Mouse (Mus musculus) embryonic stem cell, embryonic (primary cell): ENCODE measurements around the gene Nprl3.

Experiments
- CTCF ChIA-PET, 4 experiments: fragments of 300-600 bp in 2 of 4; fragments of 350-600 bp in 2 of 4; sonication (Branson Sonifier 250); formaldehyde crosslinking; loops; one replicate each; lab custom pipeline; 2022; ENCODE audit warnings: inconsistent platforms in 2 of 4; lab: Charles Lee
- POLR2A ChIA-PET, 4 experiments: fragments of 300-600 bp in 2 of 4; fragments of 350-600 bp in 2 of 4; sonication (Branson Sonifier 250); formaldehyde crosslinking; loops; one replicate each; lab custom pipeline; 2022; ENCODE audit warnings: antibody characterized with exemption in 4 of 4, inconsistent platforms in 1 of 4; lab: Charles Lee

Gene Nprl3

DNA sequence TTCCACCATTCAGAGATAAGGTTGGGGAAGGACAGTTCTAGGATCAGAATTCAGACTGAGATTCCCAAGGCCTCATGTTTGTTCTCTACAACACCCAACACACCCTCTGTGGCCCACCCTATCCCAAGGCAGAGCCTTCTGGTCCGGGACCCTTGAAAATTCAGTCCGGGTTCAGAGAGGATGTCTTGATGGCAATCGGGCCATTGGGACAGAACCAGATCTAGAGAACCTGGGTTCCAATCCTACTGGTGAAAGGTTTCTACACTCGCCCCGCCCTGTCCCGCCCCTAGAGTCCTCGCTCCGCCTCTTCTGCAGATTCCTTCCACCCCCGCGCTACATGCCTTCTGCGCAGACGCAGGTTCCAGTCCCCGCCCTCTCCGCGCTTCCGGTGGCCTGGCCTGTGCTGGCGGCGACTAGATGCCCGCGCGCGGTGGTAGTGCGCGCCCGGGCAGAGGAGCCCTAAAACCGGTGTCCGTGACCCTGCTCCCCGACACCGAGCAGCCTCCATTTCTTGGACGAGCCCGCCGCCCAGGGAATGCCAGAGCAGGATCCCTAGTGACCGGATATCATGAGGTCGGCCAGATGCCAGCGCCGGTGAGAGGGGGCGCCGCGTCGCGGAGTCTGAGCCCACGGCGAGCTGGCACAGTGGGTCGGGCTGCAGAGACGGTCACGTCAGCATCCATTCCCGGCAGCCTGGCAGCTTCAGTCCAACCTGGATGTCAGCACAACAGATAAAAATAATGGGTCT lies 41.2 kb downstream of the Nprl3 start, which contains the start of gene Mpg:
Mpg (plus strand) TSS at position 382 of the 748 bp plus-strand sequence.
- ChIA-PET CTCF (interaction anchor here in 1 of 4 experiments (1.0 to 2.1 kb wide), 3 partner anchors 9 to 12 kb away, joined by 3 to 15 read pairs (median 6); no protein-coding TSS in a partner anchor), POLR2A (interaction anchor here in 3 of 4 experiments (0.6 to 13.6 kb wide), 10 partner anchors 8 to 36 kb away, joined by 3 to 108 read pairs (median 4); partner anchors contain the start of gene Snrnp25 (in 1 of the 3))

DNA sequence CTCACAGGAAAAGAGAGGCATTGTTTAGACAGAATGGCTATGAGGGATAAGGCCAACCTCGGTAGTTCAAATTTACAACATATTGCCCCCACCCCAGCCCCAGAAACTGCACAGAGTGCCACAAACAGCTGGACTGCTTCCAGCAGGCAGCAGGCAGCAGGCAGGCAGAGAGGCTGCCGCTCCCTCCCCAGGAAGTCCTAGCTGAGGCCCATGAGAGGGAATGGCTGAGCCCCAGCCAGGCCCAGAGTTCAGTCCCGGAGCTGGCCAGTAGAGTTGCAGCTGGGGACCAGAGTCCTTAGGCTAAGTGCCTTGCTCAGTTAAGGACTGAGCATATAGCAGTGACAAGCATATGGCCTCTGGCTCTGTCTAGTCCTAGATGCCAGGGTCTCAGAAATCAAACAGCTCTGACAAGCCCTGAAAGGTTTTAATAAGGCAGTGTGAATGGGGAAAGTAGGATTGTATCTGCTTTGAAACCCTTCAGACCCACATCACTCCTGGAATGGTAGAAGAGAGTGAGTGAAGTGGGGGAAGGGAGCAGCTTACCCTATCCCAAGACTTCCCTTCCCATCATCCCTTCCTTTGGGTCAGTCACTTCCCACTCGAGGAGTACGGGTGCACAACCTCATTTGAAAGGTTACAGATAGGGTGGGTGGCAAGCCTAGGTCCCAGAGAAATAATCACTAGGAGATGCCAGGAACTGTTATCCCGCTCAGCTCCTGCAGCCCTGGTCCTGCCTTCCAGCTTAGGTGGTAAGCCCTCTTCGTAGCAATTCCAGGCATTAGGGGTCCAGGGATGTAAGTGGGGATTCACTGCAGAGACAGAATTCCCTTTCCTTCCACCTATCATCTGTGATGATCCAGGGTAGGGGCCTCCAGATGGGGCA lies 42.0 kb downstream of the Nprl3 start:
- ChIA-PET POLR2A (interaction anchor here in 2 of 4 experiments (0.7 to 13.6 kb wide), 5 partner anchors 9 to 355 kb away, joined by 3 to 108 read pairs (median 4); partner anchors contain the start of gene Snrnp25 (in 1 of the 2)), CTCF (interaction anchor here in 3 of 4 experiments (0.7 to 3.0 kb wide), 7 partner anchors 12 to 117 kb away, joined by 3 to 15 read pairs (median 5); partner anchors contain the start of gene Snrnp25 (in 1 of the 3))

DNA sequence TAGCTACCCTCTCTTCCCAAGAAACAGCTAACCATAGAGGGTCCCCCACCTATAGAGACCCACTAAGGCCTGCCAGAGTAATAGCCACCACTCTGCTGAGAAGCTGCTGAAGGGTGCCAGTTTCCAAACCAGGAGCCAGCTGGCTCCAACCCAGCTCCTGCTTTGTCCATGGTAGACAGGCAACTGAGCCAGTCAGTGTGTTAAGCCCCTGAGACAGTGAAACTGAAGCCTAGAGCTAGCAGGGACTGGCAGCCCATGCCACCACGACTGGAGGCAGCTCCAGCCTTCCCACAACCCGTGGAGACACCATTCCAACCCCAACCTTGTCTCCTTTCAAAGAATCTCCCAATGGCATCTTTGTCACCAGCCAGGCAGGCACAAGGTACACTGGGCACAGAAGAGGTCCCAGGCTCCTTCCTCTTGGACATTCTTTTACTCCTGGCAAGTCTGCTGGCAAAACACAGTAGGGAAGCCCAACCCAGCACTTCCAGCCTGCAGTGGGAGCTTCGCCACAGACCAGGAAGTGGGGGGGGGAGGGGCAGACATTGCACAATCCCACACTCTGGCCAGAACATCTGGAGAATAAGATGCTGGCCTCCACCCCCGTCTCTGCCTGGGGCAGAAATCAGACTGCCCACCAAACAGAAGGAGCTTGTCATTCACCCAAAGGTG lies 42.9 kb downstream of the Nprl3 start:
- POLR2A ChIA-PET: interaction anchor here in 3 of 4 experiments (0.6 to 13.6 kb wide), 11 partner anchors 10 to 719 kb away, joined by 3 to 108 read pairs (median 4); partner anchors contain the start of genes Snrnp25 (in 2 of the 3), Fbxw11 (in 1 of the 3) and Stk10 (in 1 of the 3)
- CTCF ChIA-PET: interaction anchor here (0.5 to 3.0 kb wide), 13 partner anchors 11 to 118 kb away, joined by 3 to 15 read pairs (median 4); partner anchors contain the start of gene Snrnp25 (in 2 of the 4)

DNA sequence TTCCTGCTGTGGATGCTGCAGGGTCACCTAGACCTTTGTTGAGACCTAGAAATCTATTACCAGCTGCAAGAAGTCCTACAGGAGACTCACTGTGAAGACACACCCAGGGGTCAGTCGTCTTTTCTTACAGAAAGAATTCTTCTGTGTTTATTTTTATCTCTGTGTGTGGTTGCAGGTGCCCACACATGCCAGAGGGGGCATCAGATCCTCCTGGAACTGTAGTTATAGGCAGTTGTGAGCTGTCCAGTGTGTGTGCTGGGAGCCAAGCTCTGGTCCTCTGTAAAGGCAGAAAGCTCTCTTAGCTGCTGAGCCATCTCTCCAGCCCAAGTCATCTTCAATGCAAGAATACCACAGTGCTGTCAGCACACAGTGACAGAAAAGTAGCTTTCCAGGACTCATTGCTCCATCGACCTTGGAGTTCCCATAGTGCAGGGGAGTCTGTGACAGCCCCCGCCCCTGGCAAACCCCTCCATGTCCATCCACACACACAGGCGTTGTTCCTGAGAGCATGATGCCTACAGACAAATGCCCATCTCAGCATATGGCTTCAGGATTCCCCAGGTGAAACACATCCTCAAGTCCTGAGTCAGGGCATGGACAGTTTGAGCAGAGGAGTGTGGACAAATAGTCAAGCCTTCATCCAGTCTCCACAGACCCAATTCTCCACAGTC lies 44.1 kb downstream of the Nprl3 start:
- POLR2A ChIA-PET: interaction anchor here in 2 of 4 experiments (1.1 to 13.6 kb wide), 11 partner anchors 11 to 419 kb away, joined by 3 to 108 read pairs (median 4); partner anchors contain the start of genes Snrnp25 (in 2 of the 2), Fbxw11 (in 1 of the 2), Nprl3 (in 1 of the 2) and Stk10 (in 1 of the 2)
- CTCF ChIA-PET: interaction anchor here (0.5 to 4.2 kb wide), 13 partner anchors 9 to 113 kb away, joined by 3 to 36 read pairs (median 4); partner anchors contain the start of gene Snrnp25 (in 2 of the 4)

DNA sequence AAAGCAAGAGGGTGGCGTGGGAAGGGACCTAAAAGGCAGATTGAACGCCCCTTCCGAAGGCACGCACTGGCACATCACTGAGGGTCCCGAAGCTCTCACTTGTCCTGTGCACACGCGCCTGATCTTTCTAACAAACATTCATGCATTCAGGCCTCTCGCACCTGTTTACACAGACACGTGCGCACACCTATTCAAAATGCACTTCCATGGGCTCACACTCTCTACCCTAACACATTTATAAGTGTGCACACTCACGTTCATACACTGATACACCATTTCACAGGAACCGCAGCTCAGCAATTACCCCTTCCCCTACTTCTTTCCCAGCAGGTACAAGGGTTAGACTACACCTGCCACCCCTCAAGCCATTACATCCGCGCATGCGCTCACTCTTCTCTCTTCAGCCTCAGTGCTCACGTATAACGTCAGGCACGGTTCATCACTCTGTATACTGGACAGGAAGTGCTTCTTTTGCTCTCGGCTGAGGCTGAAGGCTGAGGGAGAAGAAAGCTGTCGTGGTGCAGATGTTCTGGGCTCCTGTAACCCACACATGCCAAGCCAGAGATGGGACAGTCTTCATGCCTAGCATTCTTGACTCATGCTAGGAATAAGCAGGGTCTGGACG lies 44.8 kb downstream of the Nprl3 start:
- ChIA-PET POLR2A (interaction anchor here in 2 of 4 experiments (0.6 to 13.6 kb wide), 14 partner anchors 12 to 310 kb away, joined by 3 to 108 read pairs (median 4); partner anchors contain the start of genes Snrnp25 (in 2 of the 2), Nprl3 (in 1 of the 2) and Stk10 (in 1 of the 2)), CTCF (interaction anchor here in 3 of 4 experiments (0.5 to 4.2 kb wide), 9 partner anchors 8 to 126 kb away, joined by 3 to 36 read pairs (median 5); partner anchors contain the start of gene Snrnp25 (in 1 of the 3))

DNA sequence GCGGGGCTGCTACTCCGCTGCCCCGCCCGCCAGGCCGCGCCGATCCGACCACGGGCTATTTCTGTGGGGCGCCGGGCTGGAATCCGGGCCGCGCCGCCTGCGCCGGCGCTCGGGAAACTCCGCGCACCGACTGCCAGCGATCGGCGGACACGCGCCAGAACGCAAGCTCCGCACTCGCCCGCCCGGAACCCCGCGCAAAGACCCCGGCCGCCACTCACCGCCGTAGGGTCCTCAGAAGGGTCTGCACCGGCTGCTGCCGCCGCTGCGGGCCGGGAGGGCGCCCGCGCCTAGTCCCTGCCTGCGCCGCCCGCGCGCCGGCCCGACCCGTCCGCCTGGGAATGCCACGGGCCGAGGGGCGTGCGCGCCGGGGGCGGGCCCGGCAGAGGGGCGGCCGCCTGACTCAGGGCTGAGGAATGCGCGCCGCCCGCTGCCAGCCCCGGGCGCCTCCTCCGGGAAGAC lies 45.5 kb downstream of the Nprl3 start, which contains the start of gene Rhbdf1:
Rhbdf1 (minus strand) TSS at position 350 of the 459 bp plus-strand sequence.
- POLR2A ChIA-PET: interaction anchor here in 3 of 4 experiments (0.6 to 13.6 kb wide), 15 partner anchors 12 to 311 kb away, joined by 3 to 108 read pairs (median 4); partner anchors contain the start of genes Nprl3 (in 2 of the 3), Snrnp25 (in 2 of the 3) and Stk10 (in 1 of the 3)

DNA sequence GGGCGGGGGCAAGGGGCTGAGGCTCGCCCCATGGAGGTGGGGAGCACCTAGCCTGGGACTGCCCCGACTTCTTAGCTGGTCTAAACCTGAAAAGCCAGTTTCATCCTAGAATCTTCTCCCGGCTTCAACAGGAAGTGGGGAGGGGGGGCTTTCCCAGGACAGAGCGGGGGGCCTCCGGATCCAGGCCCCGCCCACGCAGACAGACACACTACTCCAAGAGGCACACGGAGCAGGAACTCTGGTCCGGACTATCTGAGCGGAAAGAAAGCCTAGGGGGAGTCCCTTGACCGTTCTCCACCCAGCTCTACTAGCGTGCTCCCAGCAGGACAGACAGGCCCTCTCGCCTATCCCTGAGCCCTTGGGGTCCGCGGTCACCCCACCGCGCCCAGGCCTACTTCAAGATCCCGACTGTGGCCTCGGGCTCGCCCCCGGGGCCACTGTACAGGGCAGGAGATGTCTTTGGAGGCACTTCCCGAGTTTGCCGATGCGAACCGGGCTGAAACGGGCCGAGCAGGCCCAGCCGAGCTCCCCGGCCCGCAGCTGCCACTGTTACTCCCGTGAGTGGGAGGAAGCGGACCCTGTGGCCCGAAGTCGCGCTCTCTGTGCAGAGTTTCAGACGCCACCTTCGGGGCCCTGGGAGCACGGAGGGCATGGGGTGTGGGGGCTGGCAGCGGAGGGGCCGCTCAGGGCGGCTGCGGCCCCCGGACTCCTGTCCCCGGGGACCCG lies 46.1 kb downstream of the Nprl3 start:
- ChIA-PET POLR2A (interaction anchor here in 3 of 4 experiments (0.6 to 13.6 kb wide), 28 partner anchors 10 to 311 kb away, joined by 3 to 108 read pairs (median 4); partner anchors contain the start of genes Snrnp25 (in 3 of the 3), Nprl3 (in 2 of the 3) and Stk10 (in 1 of the 3)), CTCF (interaction anchor here (0.7 to 4.2 kb wide), 22 partner anchors 11 to 152 kb away, joined by 3 to 36 read pairs (median 6); partner anchors contain the start of genes Hbq1b (in 2 of the 4) and Snrnp25 (in 1 of the 4))

More for the DNA sequence above, 45.5 kb downstream of the Nprl3 start, which contains the start of gene Rhbdf1:
- CTCF ChIA-PET: interaction anchor here in 3 of 4 experiments (0.7 to 4.2 kb wide), 6 partner anchors 16 to 127 kb away, joined by 3 to 36 read pairs (median 11); partner anchors contain the start of gene Snrnp25 (in 1 of the 3)

DNA sequence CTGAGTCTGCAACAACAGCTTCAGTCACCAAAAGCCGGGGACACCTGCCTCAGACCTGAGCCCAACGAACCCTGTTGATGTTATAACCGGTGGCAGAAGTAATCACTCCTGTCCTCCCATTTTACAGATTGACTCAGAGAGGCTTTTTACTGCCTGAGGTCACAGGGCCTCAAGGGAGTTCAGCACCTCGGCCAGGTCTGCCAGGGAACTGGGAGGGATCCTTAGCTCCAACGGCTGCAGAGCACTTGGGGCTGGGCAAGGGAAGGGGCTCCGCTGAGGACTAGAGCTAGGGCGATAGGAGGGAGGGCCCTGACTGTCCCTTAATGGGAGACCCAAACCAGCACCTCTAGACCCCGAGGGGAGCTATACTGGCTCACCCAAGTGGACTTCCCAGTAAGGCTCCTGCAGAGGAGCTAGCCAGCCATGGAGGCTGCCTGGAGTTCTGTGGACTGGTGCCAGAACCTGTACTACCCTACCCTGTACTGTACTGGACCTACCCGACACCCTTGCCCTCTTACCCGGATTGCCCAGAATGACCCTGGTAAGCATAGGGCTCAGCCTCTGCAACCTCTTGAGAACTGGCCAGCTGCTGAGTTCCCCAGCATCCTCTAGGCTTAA lies 46.8 kb downstream of the Nprl3 start:
- POLR2A ChIA-PET: interaction anchor here in 3 of 4 experiments (0.6 to 13.6 kb wide), 27 partner anchors 9 to 312 kb away, joined by 3 to 108 read pairs (median 4); partner anchors contain the start of genes Snrnp25 (in 3 of the 3), Nprl3 (in 2 of the 3) and Stk10 (in 1 of the 3)
- CTCF ChIA-PET: interaction anchor here (0.9 to 4.2 kb wide), 21 partner anchors 11 to 367 kb away, joined by 3 to 36 read pairs (median 5); partner anchors contain the start of genes Hbq1b (in 2 of the 4) and Snrnp25 (in 1 of the 4)

DNA sequence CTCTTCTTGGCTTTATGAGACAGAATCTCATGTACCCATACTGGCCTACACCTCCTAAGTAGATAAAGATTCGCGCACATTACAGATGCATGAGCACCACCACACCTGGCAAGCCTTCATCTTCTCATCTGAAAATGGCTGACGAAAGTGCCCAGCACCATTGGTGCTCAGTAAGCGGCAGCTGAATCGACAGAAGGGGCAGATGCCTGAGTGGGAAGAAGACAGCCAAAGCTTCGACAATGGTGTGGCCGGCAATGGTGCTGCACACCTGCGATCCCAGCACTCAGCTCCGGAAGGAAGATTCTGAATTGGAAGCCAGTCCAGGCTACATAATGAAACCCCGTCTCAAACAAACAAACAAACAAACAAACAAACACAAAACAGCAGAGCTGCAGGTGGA lies 48.2 kb downstream of the Nprl3 start:
- ChIA-PET POLR2A (interaction anchor here in 2 of 4 experiments (0.6 to 13.6 kb wide), 12 partner anchors 9 to 1244 kb away, joined by 3 to 108 read pairs (median 5); partner anchors contain the start of genes Snrnp25 (in 2 of the 2) and Il9r (in 1 of the 2)), CTCF (interaction anchor here in 3 of 4 experiments (0.6 to 4.4 kb wide), 11 partner anchors 14 to 228 kb away, joined by 3 to 36 read pairs (median 9); partner anchors contain the start of gene Snrnp25 (in 1 of the 3))

DNA sequence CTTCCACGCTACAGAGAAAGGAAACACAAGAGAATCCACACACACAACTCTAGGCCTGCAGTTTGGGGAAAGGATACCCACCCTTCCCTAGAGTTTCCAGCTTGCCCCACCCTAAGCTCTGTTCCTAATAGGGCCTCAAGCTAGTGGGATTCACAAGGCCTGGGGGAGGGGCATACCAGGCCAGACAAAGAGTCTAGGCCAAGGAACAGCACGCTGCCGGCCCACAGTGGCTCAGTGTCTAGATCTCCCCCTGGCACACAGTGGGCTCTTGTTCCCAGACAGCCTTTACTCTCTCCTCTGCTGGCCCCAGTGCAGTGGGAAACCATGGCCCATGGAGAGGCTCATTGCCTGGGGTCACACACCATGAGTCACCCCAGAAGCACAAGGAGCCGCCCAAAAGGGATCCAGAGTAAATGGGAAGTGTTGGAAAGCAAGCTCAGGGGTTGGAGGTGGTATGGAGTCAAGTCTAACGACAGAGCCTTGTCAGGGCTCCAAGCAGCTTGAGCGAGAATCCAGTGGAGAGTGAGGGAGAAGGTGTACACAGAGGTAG lies 48.9 kb downstream of the Nprl3 start:
- ChIA-PET POLR2A (interaction anchor here in 3 of 4 experiments (0.6 to 13.6 kb wide), 15 partner anchors 8 to 109 kb away, joined by 3 to 108 read pairs (median 4); partner anchors contain the start of genes Snrnp25 (in 3 of the 3), Hbq1a (in 1 of the 3) and Mpg (in 1 of the 3)), CTCF (interaction anchor here (0.8 to 4.4 kb wide), 22 partner anchors 8 to 106 kb away, joined by 3 to 30 read pairs (median 4); partner anchors contain the start of genes Snrnp25 (in 2 of the 4), Hbq1a (in 1 of the 4), Hbq1b (in 1 of the 4) and Mpg (in 1 of the 4))

DNA sequence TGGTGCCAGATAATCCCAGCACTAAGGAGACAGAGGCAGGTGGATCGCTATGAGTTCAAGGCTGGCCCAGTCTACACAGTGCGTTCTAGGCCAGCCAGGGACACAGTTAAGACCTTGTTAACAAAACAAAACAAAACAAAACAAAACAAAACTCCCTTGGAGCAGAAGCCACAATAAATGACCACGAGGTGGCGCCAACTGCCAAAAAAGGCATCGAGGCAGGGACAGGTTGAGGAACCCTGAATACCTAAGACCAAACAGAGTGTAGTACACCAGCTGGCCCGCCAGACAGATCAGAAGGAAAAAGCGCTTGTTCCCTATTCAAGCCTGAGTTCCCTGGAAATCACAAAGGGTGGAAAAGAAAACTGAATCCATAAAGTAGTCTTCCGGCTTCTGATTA lies 50.7 kb downstream of the Nprl3 start:
- ChIA-PET POLR2A (interaction anchor here in 2 of 4 experiments (1.5 to 13.6 kb wide), 2 partner anchors 12 to 18 kb away, joined by 4 to 108 read pairs; partner anchors contain the start of gene Snrnp25 (in 1 of the 2)), CTCF (interaction anchor here (0.5 to 4.4 kb wide), 15 partner anchors 10 to 464 kb away, joined by 3 to 30 read pairs (median 5); partner anchors contain the start of genes Mpg (in 1 of the 4), Nprl3 (in 1 of the 4) and Snrnp25 (in 1 of the 4))

DNA sequence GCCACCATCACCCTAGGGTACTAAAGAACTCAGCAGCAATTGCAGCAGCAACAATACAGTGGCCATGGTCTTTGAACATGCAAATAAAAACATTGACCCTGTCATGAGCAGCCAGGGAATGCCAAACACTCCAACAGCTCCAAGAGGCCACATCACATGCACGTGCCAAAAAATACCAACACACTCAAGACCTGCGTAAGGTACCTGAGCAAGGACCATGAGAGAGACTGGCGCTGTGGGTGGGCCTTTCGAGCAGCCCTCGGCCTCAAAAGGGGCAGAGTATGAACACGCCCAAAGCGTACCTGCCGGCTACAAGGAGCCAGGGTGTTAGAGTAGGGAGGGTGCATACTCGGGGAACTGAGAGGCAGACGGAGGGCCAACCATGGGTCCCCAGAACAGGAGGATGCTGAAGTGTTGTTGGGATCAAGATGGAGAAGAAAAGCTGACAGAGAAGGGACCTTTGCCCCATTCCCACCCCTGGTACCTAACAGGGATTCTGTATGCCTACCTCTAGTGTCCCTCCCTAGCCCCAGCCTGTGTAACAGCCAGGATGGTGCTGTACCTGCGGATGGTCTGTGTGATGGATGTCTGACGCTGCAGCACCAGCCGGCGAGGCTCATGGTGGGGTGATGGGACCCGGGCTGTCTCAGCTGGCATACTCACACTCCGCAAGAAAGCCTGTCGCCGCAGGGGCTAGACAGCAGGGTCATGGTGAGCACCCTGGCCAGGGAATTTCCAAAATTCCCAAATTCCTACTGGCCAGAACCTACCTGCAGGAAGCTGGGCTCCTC lies 51.9 kb downstream of the Nprl3 start:
- POLR2A ChIA-PET: interaction anchor here in 2 of 4 experiments (0.9 to 13.6 kb wide), 5 partner anchors 9 to 25 kb away, joined by 3 to 108 read pairs (median 7); partner anchors contain the start of gene Snrnp25 (in 2 of the 2)
- CTCF ChIA-PET: interaction anchor here in 3 of 4 experiments (0.6 to 4.4 kb wide), 8 partner anchors 8 to 106 kb away, joined by 3 to 26 read pairs (median 4); partner anchors contain the start of gene Snrnp25 (in 1 of the 3)
